Mouse (Mus musculus) MEL (cell line): ENCODE measurements around the gene Pafah1b2. TPM values are rescaled to one million over a fixed set of nuclear protein-coding genes. Genes with fewer than 3 reads are reported as not detected.

Source experiments
- DNase-seq: peaks from one replicate; pipeline ENCODE4 v3.0.0; 2011; ENCODE audit warnings: low read depth, low spot score
- H3K27ac ChIP-seq: 2 replicates; pipeline ENCODE4 v1.5.1; 2012; ENCODE audit warnings: low read depth, mild to moderate bottlenecking, control low read depth, low read length, moderate library complexity; ENCODE audit not compliant: control insufficient read depth
- H3K27me3 ChIP-seq, 2 experiments: fragments of 150-350 bp in 1 of 2; sonication (generic) in 1 of 2; 2 replicates each; pipeline ENCODE4 v1.6.1; 2012; ENCODE audit warnings: low read length in 2 of 2, mild to moderate bottlenecking in 2 of 2, improper control_type of control experiment in 1 of 2, moderate library complexity in 1 of 2; ENCODE audit not compliant: insufficient read depth in 2 of 2, control insufficient read depth in 1 of 2
- H3K36me3 ChIP-seq, 2 experiments: 2 replicates each; pipeline ENCODE4 v1.6.1; 2012 to 2014; ENCODE audit warnings: low read length in 2 of 2, improper control_type of control experiment in 1 of 2, inconsistent platforms in 1 of 2, mild to moderate bottlenecking in 1 of 2; ENCODE audit not compliant: insufficient read depth in 2 of 2, control insufficient read depth in 1 of 2
- H3K4me1 ChIP-seq, 2 experiments: fragments of 150-350 bp in 1 of 2; sonication (generic) in 1 of 2; 2 replicates each; pipeline ENCODE4 v1.6.1; 2012; ENCODE audit warnings: low read length in 2 of 2, improper control_type of control experiment in 1 of 2, mild to moderate bottlenecking in 1 of 2; ENCODE audit not compliant: insufficient read depth in 2 of 2, control insufficient read depth in 1 of 2
- H3K4me3 ChIP-seq, 2 experiments: fragments of 150-350 bp in 1 of 2; sonication (generic) in 1 of 2; 2 replicates each; pipeline ENCODE4 v1.5.1; 2012; ENCODE audit warnings: low read depth in 2 of 2, low read length in 2 of 2, mild to moderate bottlenecking in 2 of 2, moderate library complexity in 2 of 2, control low read depth in 1 of 2, improper control_type of control experiment in 1 of 2; ENCODE audit not compliant: control insufficient read depth in 1 of 2, insufficient read depth in 1 of 2
- H3K79me2 ChIP-seq: 2 replicates; pipeline ENCODE4 v1.6.1; 2012; ENCODE audit warnings: mild to moderate bottlenecking, low read length, moderate library complexity; ENCODE audit not compliant: control insufficient read depth, poor library complexity, insufficient read depth
- H3K9ac ChIP-seq: 2 replicates; pipeline ENCODE4 v1.6.1; 2012; ENCODE audit warnings: low read depth, mild to moderate bottlenecking, control low read depth, low read length, moderate library complexity; ENCODE audit not compliant: control insufficient read depth, poor library complexity, severe bottlenecking
- H3K9me3 ChIP-seq: fragments of 150-350 bp; sonication (generic); replicated peaks from 2 replicates; pipeline ENCODE4 v1.6.1; 2012; ENCODE audit warnings: mild to moderate bottlenecking, low read length, improper control_type of control experiment, moderate library complexity; ENCODE audit not compliant: insufficient read depth
- CHD2 ChIP-seq: IDR thresholded peaks from 2 replicates; pipeline ENCODE4 v1.6.1; 2011; ENCODE audit warnings: low read length, improper control_type of control experiment
- CTCF ChIP-seq, 3 experiments: IDR thresholded peaks in 2 of 3; conservative IDR thresholded peaks in 1 of 3; 2 replicates each; pipeline ENCODE4 v1.5.1; 2011 to 2012; ENCODE audit warnings: low read length in 3 of 3, low read depth in 2 of 3, mild to moderate bottlenecking in 2 of 3, improper control_type of control experiment in 1 of 3, inconsistent platforms in 1 of 3, mixed read lengths in 1 of 3, moderate library complexity in 1 of 3; ENCODE audit not compliant: control insufficient read depth in 1 of 3, insufficient read depth in 1 of 3, poor library complexity in 1 of 3, severe bottlenecking in 1 of 3
- ELF1 ChIP-seq: IDR thresholded peaks from 2 replicates; pipeline ENCODE4 v1.6.1; 2014; ENCODE audit warnings: low read depth, mild to moderate bottlenecking, inconsistent platforms, low read length, improper control_type of control experiment, moderate library complexity
- EP300 ChIP-seq, 2 experiments: IDR thresholded peaks; 2 replicates each; pipeline ENCODE4 v1.6.1; 2011; ENCODE audit warnings: improper control_type of control experiment in 2 of 2, low read length in 2 of 2, low read depth in 1 of 2, mild to moderate bottlenecking in 1 of 2
- HCFC1 ChIP-seq: IDR thresholded peaks from 2 replicates; pipeline ENCODE4 v1.6.1; 2012; ENCODE audit warnings: low read depth, mild to moderate bottlenecking, inconsistent platforms, low read length, improper control_type of control experiment, moderate library complexity
- KAT2A ChIP-seq: conservative IDR thresholded peaks from 2 replicates; pipeline ENCODE4 v1.6.1; 2012; ENCODE audit warnings: low read depth, low read length, improper control_type of control experiment, inconsistent platforms
- MAFK ChIP-seq: IDR thresholded peaks from 2 replicates; pipeline ENCODE4 v1.6.1; 2011; ENCODE audit warnings: low read depth, mild to moderate bottlenecking, low read length, improper control_type of control experiment, borderline replicate concordance
- MAZ ChIP-seq: IDR thresholded peaks from 2 replicates; pipeline ENCODE4 v1.6.1; 2012; ENCODE audit warnings: low read depth, mild to moderate bottlenecking, inconsistent platforms, low read length, improper control_type of control experiment
- MXI1 ChIP-seq: IDR thresholded peaks from 2 replicates; pipeline ENCODE4 v1.6.1; 2011; ENCODE audit warnings: mild to moderate bottlenecking, low read depth, low read length, improper control_type of control experiment
- MYC ChIP-seq: IDR thresholded peaks from 2 replicates; pipeline ENCODE4 v1.6.1; 2011; ENCODE audit warnings: low read depth, mild to moderate bottlenecking, low read length, improper control_type of control experiment, moderate library complexity
- NELFE ChIP-seq: IDR thresholded peaks from 2 replicates; pipeline ENCODE4 v1.6.1; 2011; ENCODE audit warnings: low read depth, low read length, improper control_type of control experiment
- NRF1 ChIP-seq: IDR thresholded peaks from 2 replicates; pipeline ENCODE4 v1.6.1; 2014; ENCODE audit warnings: low read depth, mild to moderate bottlenecking, inconsistent platforms, low read length, improper control_type of control experiment, moderate library complexity; ENCODE audit not compliant: poor library complexity, insufficient read depth, severe bottlenecking
- POLR2A ChIP-seq, 2 experiments: IDR thresholded peaks; 2 replicates each; pipeline ENCODE4 v1.6.1; 2011 to 2012; ENCODE audit warnings: low read length in 2 of 2, mild to moderate bottlenecking in 2 of 2, control low read depth in 1 of 2, improper control_type of control experiment in 1 of 2, low read depth in 1 of 2, moderate library complexity in 1 of 2; ENCODE audit not compliant: control insufficient read depth in 1 of 2, insufficient read depth in 1 of 2, poor library complexity in 1 of 2
- POLR2AphosphoS2 ChIP-seq: IDR thresholded peaks from 2 replicates; pipeline ENCODE4 v1.6.1; 2011; ENCODE audit warnings: low read length, improper control_type of control experiment
- POLR2AphosphoS5 ChIP-seq: IDR thresholded peaks from 2 replicates; pipeline ENCODE4 v1.6.1; 2012; ENCODE audit warnings: low read depth, borderline replicate concordance, mild to moderate bottlenecking, inconsistent platforms, low read length, moderate library complexity, mixed read lengths
- RAD21 ChIP-seq: IDR thresholded peaks from 2 replicates; pipeline ENCODE4 v1.6.1; 2011; ENCODE audit warnings: mild to moderate bottlenecking, low read depth, low read length, improper control_type of control experiment
- RCOR1 ChIP-seq: IDR thresholded peaks from 2 replicates; pipeline ENCODE4 v1.6.1; 2012; ENCODE audit warnings: low read depth, mild to moderate bottlenecking, inconsistent platforms, low read length, improper control_type of control experiment
- SIN3A ChIP-seq: IDR thresholded peaks from 2 replicates; pipeline ENCODE4 v1.6.1; 2012; ENCODE audit warnings: low read length, improper control_type of control experiment, inconsistent platforms
- TAL1 ChIP-seq: IDR thresholded peaks from 2 replicates; pipeline ENCODE4 v1.6.1; 2012; ENCODE audit warnings: mild to moderate bottlenecking, inconsistent platforms, low read length, moderate library complexity, mixed read lengths
- TBP ChIP-seq: IDR thresholded peaks from 2 replicates; pipeline ENCODE4 v1.8.0; 2011; ENCODE audit warnings: low read depth, low read length, improper control_type of control experiment
- USF2 ChIP-seq, 2 experiments: IDR thresholded peaks; 2 replicates each; pipeline ENCODE4 v1.6.1; 2011 to 2012; ENCODE audit warnings: improper control_type of control experiment in 2 of 2, low read length in 2 of 2, borderline replicate concordance in 1 of 2, inconsistent platforms in 1 of 2, low read depth in 1 of 2, mild to moderate bottlenecking in 1 of 2; ENCODE audit not compliant: insufficient read depth in 1 of 2
- ZKSCAN1 ChIP-seq: IDR thresholded peaks from 2 replicates; pipeline ENCODE4 v1.6.1; 2012; ENCODE audit warnings: low read depth, mild to moderate bottlenecking, inconsistent platforms, low read length, improper control_type of control experiment, moderate library complexity
- polyA plus RNA-seq, 2 experiments: library from polyadenylated mRNA; stranded (reverse) in 1 of 2; unstranded in 1 of 2; fragments of >175 nt in 1 of 2; fragments of >200 nt in 1 of 2; gene quantifications; 2 replicates each; pipeline versions ENCODE4 v1.2.1 to v1.2.4; 2012; ENCODE audit warnings: low replicate concordance in 2 of 2, low read depth in 1 of 2; ENCODE audit not compliant: insufficient read length in 2 of 2, insufficient read depth in 1 of 2, missing spikeins in 1 of 2
- total RNA-seq: library from RNA; depleted of rRNA; stranded (reverse); fragments of 300-350 nt; gene quantifications from 2 replicates; pipeline ENCODE4 v1.2.3, GENCODE M21; 2012

The Pafah1b2 gene
- total and polyA plus RNA-seq, 3 experiments, result 127 to 178 (median 131) TPM

GRCm38 (mm10) chr9:46043626-46044025, 31.1 kb upstream of the Pafah1b2 start:
- Histone ChIP-seq H3K9me3 (no peaks in the 10 kb centered on the region), H3K79me2 (peaks cover 51% of the 10 kb centered on the region), H3K27me3 (no peaks in the 10 kb centered on the region), H3K36me3 (peaks cover 2 to 8% of the 10 kb centered on the region in 2 experiments; a peak in 3 of 4 replicates), H3K9ac (no peak overlapping the region), H3K4me1 (0 out of 4 replicates have a peak, but pooled peaks cover 0 to 4% of the 10 kb centered on the region in 2 experiments), H3K4me3 (no peak overlapping the region), H3K27ac (no peak overlapping the region)
- TF ChIP-seq SIN3A (no peak), CHD2 (no peak), POLR2AphosphoS5 (no peak), MYC (no peak), USF2 (IDR thresholded peaks at IDR 0.05; ENCODE audit: borderline replicate concordance in 1 of 2, insufficient read depth in 1 of 2, low read depth in 1 of 2, low read length in 2 of 2) (no peak), TAL1 (no peak), NRF1 (no peak)
- DNase-seq, result no peak

GRCm38 (mm10) chr9:46042387-46042786, 29.9 kb upstream of the Pafah1b2 start:
- no peak overlapping the region for H3K4me3 ChIP-seq
- peaks cover 2 to 7% of the 10 kb centered on the region in 2 experiments; a peak in 3 of 4 replicates for H3K36me3 ChIP-seq
- H3K27ac ChIP-seq, result no peak overlapping the region
- no peak for DNase-seq
- TF ChIP-seq MYC (no peak), MAFK (no peak)
- 0 out of 4 replicates have a peak, but pooled peaks cover 0 to 4% of the 10 kb centered on the region in 2 experiments for H3K4me1 ChIP-seq
- no peak overlapping the region for H3K9ac ChIP-seq
- no peaks in the 10 kb centered on the region for H3K27me3 ChIP-seq
- no peaks in the 10 kb centered on the region for H3K9me3 ChIP-seq
- peaks cover 53% of the 10 kb centered on the region for H3K79me2 ChIP-seq

- Histone ChIP-seq H3K36me3 (peaks cover 2 to 7% of the 10 kb centered on the region in 2 experiments; a peak in 3 of 4 replicates), H3K9me3 (no peaks in the 10 kb centered on the region), H3K79me2 (peaks cover 57% of the 10 kb centered on the region), H3K27me3 (no peaks in the 10 kb centered on the region)
- DNase-seq, result no peak
- no peak for TF ChIP-seq RAD21
- TF ChIP-seq POLR2A (IDR thresholded peaks at IDR 0.05; ENCODE audit: control insufficient read depth in 1 of 2, insufficient read depth in 1 of 2, low read depth in 1 of 2, low read length in 2 of 2, poor library complexity in 1 of 2), result no peak
- no peak for TF ChIP-seq MXI1
- TF ChIP-seq MAZ, result no peak
- no peak for TF ChIP-seq EP300 (IDR thresholded peaks at IDR 0.05; ENCODE audit: low read depth in 1 of 2, low read length in 2 of 2)
- TF ChIP-seq TBP, result no peak
- no peak for TF ChIP-seq KAT2A
- TF ChIP-seq NRF1, result no peak
- TF ChIP-seq HCFC1, result no peak
- no peak for TF ChIP-seq NELFE
- TF ChIP-seq CHD2, result no peak
- TF ChIP-seq ZKSCAN1, result no peak
- no peak for TF ChIP-seq POLR2AphosphoS2
- no peak for TF ChIP-seq ELF1
- no peak for TF ChIP-seq RCOR1
- no peak for TF ChIP-seq CTCF (IDR thresholded peaks at IDR 0.05 in 2 of 3, conservative IDR thresholded peaks at IDR 0.05 in 1 of 3; ENCODE audit: control insufficient read depth in 1 of 3, insufficient read depth in 1 of 3, low read depth in 2 of 3, low read length in 3 of 3, poor library complexity in 1 of 3, severe bottlenecking in 1 of 3)
- no peak for TF ChIP-seq USF2 (IDR thresholded peaks at IDR 0.05; ENCODE audit: borderline replicate concordance in 1 of 2, insufficient read depth in 1 of 2, low read depth in 1 of 2, low read length in 2 of 2)
- TF ChIP-seq MYC, result no peak
- TF ChIP-seq, all 39 proteins: peak for 0
- no peak overlapping the region for H3K27ac ChIP-seq
- H3K9ac ChIP-seq, result no peak overlapping the region
- H3K4me1 ChIP-seq, result no peaks in the 10 kb centered on the region
- no peak overlapping the region for H3K4me3 ChIP-seq
These were observed 28.7 kb upstream of the Pafah1b2 start for GRCm38 (mm10) chr9:46041186-46041585.
